Mouse (Mus musculus): ENCODE measurements around the gene Gpd1l. TPM values are rescaled to one million over a fixed set of nuclear protein-coding genes. Genes with fewer than 3 reads are reported as not detected.

Gene Gpd1l
- total RNA-seq, 1 experiment = 14.2 TPM

DNA sequence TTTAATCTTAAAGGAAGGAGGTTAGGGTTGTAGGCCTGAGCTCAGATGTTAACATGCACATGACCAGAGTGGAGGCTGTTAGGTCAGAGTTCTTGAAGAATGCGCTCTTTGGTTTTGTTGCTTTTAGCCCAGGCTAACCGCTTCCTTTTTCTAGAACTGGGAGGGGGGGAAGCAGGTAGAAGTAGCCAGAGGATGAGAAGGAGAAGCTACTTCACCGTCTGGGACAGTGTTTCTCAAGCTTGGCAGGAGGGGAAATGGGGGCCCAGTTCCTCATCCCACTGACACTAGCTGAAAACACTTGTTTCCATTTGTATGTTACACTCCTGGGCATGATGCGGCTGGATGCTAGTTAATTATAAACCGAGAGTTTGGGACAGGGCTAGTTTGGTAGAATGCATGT is 8.2 kb downstream of the Gpd1l start:
- peaks cover 0 to 13% of the 10 kb centered on the region in 2 experiments; a peak in 1 of 4 replicates for H3K4me1 ChIP-seq (ENCODE audit: control insufficient read depth in 2 of 2, insufficient read depth in 2 of 2, low read length in 2 of 2, poor library complexity in 1 of 2)
- in situ Hi-C loops (cut with MboI; ENCODE audit: low sequenced_read_pairs in 2 of 2, unreplicated experiment in 2 of 2) = no loop called here
- H3K9ac ChIP-seq (ENCODE audit: insufficient read depth, low read depth, low read length, poor library complexity, severe bottlenecking) = no peak overlapping the region
- no peak for TF ChIP-seq ZC3H11A (IDR thresholded peaks at IDR 0.05; ENCODE audit: borderline replicate concordance, low read depth, low read length)
- no peak for TF ChIP-seq CHD2 (IDR thresholded peaks at IDR 0.05; ENCODE audit: low read depth, low read length)
- no peak for TF ChIP-seq MAFK (IDR thresholded peaks at IDR 0.05; ENCODE audit: insufficient read depth, low read depth, low read length)
- no peak for TF ChIP-seq HCFC1 (IDR thresholded peaks at IDR 0.05; ENCODE audit: borderline replicate concordance, insufficient read depth, low read length)
- TF ChIP-seq ZNF384 (IDR thresholded peaks at IDR 0.05; ENCODE audit: low read depth, low read length) = no peak
- H3K27ac ChIP-seq (ENCODE audit: insufficient read depth, low read depth, low read length, poor library complexity, severe bottlenecking) = no peak overlapping the region
- no peak for DNase-seq (ENCODE audit: low read depth, low spot score)
- H3K4me3 ChIP-seq (ENCODE audit: insufficient read depth in 1 of 2, low read depth in 1 of 2, low read length in 2 of 2, poor library complexity in 1 of 2, severe bottlenecking in 1 of 2) = no peak overlapping the region
- H3K36me3 ChIP-seq (ENCODE audit: control insufficient read depth, insufficient read depth, low read length, poor library complexity, severe bottlenecking) = no peaks in the 10 kb centered on the region
- no peaks in the 10 kb centered on the region for H3K9me3 ChIP-seq (ENCODE audit: control insufficient read depth, insufficient read depth, low read depth, low read length)

GRCm38 (mm10) chr9:114925039-114925438 is 8.7 kb downstream of the Gpd1l start:
- in situ Hi-C loops (cut with MboI; ENCODE audit: low sequenced_read_pairs in 2 of 2, unreplicated experiment in 2 of 2) = no loop called here
- H3K27ac ChIP-seq (ENCODE audit: insufficient read depth, low read depth, low read length, poor library complexity, severe bottlenecking) = no peak overlapping the region
- no peaks in the 10 kb centered on the region for H3K36me3 ChIP-seq (ENCODE audit: control insufficient read depth, insufficient read depth, low read length, poor library complexity, severe bottlenecking)

GRCm38 (mm10) chr9:114924511-114924910 is 9.3 kb downstream of the Gpd1l start:
- Histone ChIP-seq H3K4me1 (ENCODE audit: control insufficient read depth in 2 of 2, insufficient read depth in 2 of 2, low read length in 2 of 2, poor library complexity in 1 of 2) (peaks cover 0 to 13% of the 10 kb centered on the region in 2 experiments; a peak in 1 of 4 replicates), H3K27ac (ENCODE audit: insufficient read depth, low read depth, low read length, poor library complexity, severe bottlenecking) (no peak overlapping the region), H3K4me3 (ENCODE audit: insufficient read depth in 1 of 2, low read depth in 1 of 2, low read length in 2 of 2, poor library complexity in 1 of 2, severe bottlenecking in 1 of 2) (no peak overlapping the region), H3K9ac (ENCODE audit: insufficient read depth, low read depth, low read length, poor library complexity, severe bottlenecking) (no peak overlapping the region), H3K36me3 (ENCODE audit: control insufficient read depth, insufficient read depth, low read length, poor library complexity, severe bottlenecking) (no peaks in the 10 kb centered on the region), H3K9me3 (ENCODE audit: control insufficient read depth, insufficient read depth, low read depth, low read length) (no peaks in the 10 kb centered on the region)
- in situ Hi-C loops (cut with MboI; ENCODE audit: low sequenced_read_pairs in 2 of 2, unreplicated experiment in 2 of 2) = no loop called here
- DNase-seq (ENCODE audit: low read depth, low spot score) = no peak
- no peak for TF ChIP-seq ZNF384 (IDR thresholded peaks at IDR 0.05; ENCODE audit: low read depth, low read length)
- TF ChIP-seq MAFK (IDR thresholded peaks at IDR 0.05; ENCODE audit: insufficient read depth, low read depth, low read length) = no peak
- TF ChIP-seq HCFC1 (IDR thresholded peaks at IDR 0.05; ENCODE audit: borderline replicate concordance, insufficient read depth, low read length) = no peak
- no peak for TF ChIP-seq ZC3H11A (IDR thresholded peaks at IDR 0.05; ENCODE audit: borderline replicate concordance, low read depth, low read length)
- TF ChIP-seq CHD2 (IDR thresholded peaks at IDR 0.05; ENCODE audit: low read depth, low read length) = no peak

More at GRCm38 (mm10) chr9:114925039-114925438, 8.7 kb downstream of the Gpd1l start:
- Histone ChIP-seq H3K4me1 (ENCODE audit: control insufficient read depth in 2 of 2, insufficient read depth in 2 of 2, low read length in 2 of 2, poor library complexity in 1 of 2) (peaks cover 0 to 13% of the 10 kb centered on the region in 2 experiments; a peak in 1 of 4 replicates), H3K9ac (ENCODE audit: insufficient read depth, low read depth, low read length, poor library complexity, severe bottlenecking) (no peak overlapping the region), H3K9me3 (ENCODE audit: control insufficient read depth, insufficient read depth, low read depth, low read length) (no peaks in the 10 kb centered on the region), H3K4me3 (ENCODE audit: insufficient read depth in 1 of 2, low read depth in 1 of 2, low read length in 2 of 2, poor library complexity in 1 of 2, severe bottlenecking in 1 of 2) (no peak overlapping the region)
- TF ChIP-seq ZNF384 (IDR thresholded peaks at IDR 0.05; ENCODE audit: low read depth, low read length) (no peak), HCFC1 (IDR thresholded peaks at IDR 0.05; ENCODE audit: borderline replicate concordance, insufficient read depth, low read length) (no peak), MAFK (IDR thresholded peaks at IDR 0.05; ENCODE audit: insufficient read depth, low read depth, low read length) (no peak)
- DNase-seq (ENCODE audit: low read depth, low spot score) = no peak

DNA sequence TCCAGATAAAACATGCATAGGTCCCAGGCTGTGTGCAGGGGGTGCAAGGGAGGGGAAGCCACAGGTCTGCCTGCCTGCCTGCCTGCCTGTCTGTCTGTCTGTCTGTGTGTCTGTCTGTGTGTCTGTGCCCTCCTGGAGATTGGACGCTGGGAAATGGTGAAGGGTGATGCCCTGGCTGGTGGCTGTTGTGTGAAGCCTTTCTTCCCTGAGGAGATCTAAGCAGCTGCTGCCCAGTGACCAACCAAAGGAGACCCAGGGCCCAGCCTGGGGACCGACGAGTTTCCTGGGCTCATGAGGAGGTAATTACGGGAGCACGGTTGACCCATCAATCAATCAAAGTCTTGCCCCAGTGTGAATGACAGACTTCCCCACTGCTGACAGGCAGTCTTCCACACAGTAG is 11.6 kb downstream of the Gpd1l start:
- no peak for TF ChIP-seq HCFC1 (IDR thresholded peaks at IDR 0.05; ENCODE audit: borderline replicate concordance, insufficient read depth, low read length)
- no peak for TF ChIP-seq CHD2 (IDR thresholded peaks at IDR 0.05; ENCODE audit: low read depth, low read length)
- no peak for TF ChIP-seq ZC3H11A (IDR thresholded peaks at IDR 0.05; ENCODE audit: borderline replicate concordance, low read depth, low read length)
- TF ChIP-seq MAFK (IDR thresholded peaks at IDR 0.05; ENCODE audit: insufficient read depth, low read depth, low read length) = no peak
- H3K9me3 ChIP-seq (ENCODE audit: control insufficient read depth, insufficient read depth, low read depth, low read length) = no peaks in the 10 kb centered on the region
- in situ Hi-C loops (cut with MboI; ENCODE audit: low sequenced_read_pairs in 2 of 2, unreplicated experiment in 2 of 2) = no loop called here
- no peak overlapping the region for H3K27ac ChIP-seq (ENCODE audit: insufficient read depth, low read depth, low read length, poor library complexity, severe bottlenecking)
- peaks cover 0 to 10% of the 10 kb centered on the region in 2 experiments; a peak in 1 of 4 replicates for H3K4me1 ChIP-seq (ENCODE audit: control insufficient read depth in 2 of 2, insufficient read depth in 2 of 2, low read length in 2 of 2, poor library complexity in 1 of 2)
- H3K9ac ChIP-seq (ENCODE audit: insufficient read depth, low read depth, low read length, poor library complexity, severe bottlenecking) = no peak overlapping the region
- H3K4me3 ChIP-seq (ENCODE audit: insufficient read depth in 1 of 2, low read depth in 1 of 2, low read length in 2 of 2, poor library complexity in 1 of 2, severe bottlenecking in 1 of 2) = no peak overlapping the region
- no peak for DNase-seq (ENCODE audit: low read depth, low spot score)
- H3K36me3 ChIP-seq (ENCODE audit: control insufficient read depth, insufficient read depth, low read length, poor library complexity, severe bottlenecking) = no peaks in the 10 kb centered on the region
